Mouse (Mus musculus): ENCODE measurements around the gene Gatd1.
A peak's percentile ranks its signal among the peaks of the same experiment; 100 is the strongest.

DNA sequence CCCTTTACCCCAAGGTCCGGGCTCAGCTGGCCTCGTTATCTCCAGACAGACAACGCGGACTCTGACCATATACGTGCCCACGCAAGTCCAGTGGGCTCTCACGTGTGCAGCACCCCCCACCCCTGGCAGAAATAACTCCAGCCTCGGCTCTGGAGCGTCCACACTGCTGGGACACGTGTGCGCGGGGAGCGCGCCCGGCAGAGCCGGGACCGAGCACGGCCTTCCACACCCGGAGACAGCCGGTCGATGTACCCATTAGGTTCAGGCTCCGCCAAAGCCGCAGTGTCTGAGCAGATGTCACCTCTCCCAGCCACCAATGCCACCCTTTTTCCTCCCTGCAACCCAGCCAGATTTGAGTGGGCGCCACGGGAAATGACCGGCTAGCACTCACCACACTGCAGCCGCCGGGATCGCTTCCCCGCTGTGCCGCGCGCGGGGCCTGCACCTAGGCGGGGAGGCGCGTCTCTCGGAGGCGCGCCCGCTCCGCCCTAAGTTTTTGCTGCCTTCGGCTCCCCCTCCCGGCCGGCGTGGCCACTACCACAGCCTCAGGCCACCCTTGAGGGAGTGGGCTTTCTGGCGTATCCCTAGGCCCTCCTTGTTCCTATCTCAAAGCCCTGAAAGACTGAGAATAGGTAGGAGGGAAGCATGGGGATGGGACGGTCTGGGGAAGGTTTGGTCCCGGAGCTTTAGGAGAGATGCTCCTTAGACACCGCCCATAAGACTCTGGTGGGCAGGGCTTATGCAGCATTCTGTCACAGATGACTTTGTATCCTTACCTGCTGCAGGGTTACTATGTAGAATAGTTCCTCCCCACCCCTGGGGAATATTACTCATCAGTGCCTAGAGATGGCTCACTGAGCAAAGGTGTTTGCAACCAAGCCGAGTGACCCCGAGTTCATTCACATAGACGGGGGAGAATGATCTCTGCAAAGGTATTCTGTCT, 23.5 kb upstream of the Gatd1 start, which contains the start of gene Slc25a22:
- TF ChIP-seq CTCF (IDR thresholded peaks at IDR 0.05; ENCODE audit: control insufficient read depth, insufficient read depth, low read length) (peak; percentile 50; the same call in 1 of the 2 replicates), POLR2A (IDR thresholded peaks at IDR 0.05; ENCODE audit: borderline replicate concordance, control insufficient read depth, low read depth, low read length) (peak; percentile 62; the same call in 1 of the 2 replicates)

All from bone marrow, adult 2 months (tissue).